In the genomic region with DNA sequence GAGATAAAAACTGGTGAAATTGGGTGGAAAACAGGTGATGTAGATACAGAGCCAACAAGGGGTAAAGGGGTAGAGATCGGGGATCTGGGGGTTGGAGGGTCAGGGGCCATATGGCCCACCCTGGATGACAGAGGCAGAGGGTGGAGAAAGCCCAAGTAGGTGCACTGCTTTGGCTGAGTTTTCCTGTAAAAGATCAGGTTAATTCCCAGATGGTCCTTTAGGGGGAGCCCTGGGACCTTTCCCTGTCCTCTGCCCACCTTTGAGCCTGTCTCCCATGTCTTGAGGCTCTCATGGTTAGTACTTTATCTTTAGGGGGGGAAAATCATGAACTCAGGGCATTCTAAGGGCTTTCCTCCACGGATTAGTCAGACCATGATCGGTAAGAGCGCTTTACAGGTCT, we compare ENCODE assay signal across 10 mouse cellular contexts.
DNase-seq lines count a peak whose midpoint lies in the region; ATAC-seq and TF ChIP-seq lines count a peak whose summit lies in the region.
"Had no signal": no experiment of that assay in that cellular context is flagged by ENCODE, and none has a peak within 500 bp of the region (broad histone marks: within the 10 kb centered on the region; RNA-seq: fewer than 3 reads in every experiment).

No protein-coding gene starts in this region.

- WGBS in kidney, embryonic 15.5 days: 25% methylated on average over 4 of the region's 4 CpGs
- WGBS in forebrain, postnatal 0 days: 22% methylated on average over 4 of the region's 4 CpGs
- 35% methylated on average over 4 of the region's 4 CpGs for WGBS in liver, adult 2 months

- TF ChIP-seq POLR2A in MEL (IDR thresholded peaks at IDR 0.05; ENCODE audit: control insufficient read depth in 1 of 2, insufficient read depth in 1 of 2, low read depth in 1 of 2, low read length in 2 of 2, poor library complexity in 1 of 2): no peak
- TF ChIP-seq POLR2A in liver, adult 2 months (IDR thresholded peaks at IDR 0.05; ENCODE audit: extremely low read depth, insufficient read depth, low read length): no peak

- H3K9me3 ChIP-seq in kidney, embryonic 15.5 days (replicated peaks): no peaks in the 10 kb centered on the region
- no peaks in the 10 kb centered on the region for H3K9me3 ChIP-seq in MEL (replicated peaks; ENCODE audit: insufficient read depth, low read length)
- no peaks in the 10 kb centered on the region for H3K9me3 ChIP-seq in forebrain, postnatal 0 days (ENCODE audit: low read length)
- H3K9me3 ChIP-seq: embryonic facial prominence, embryonic 13.5 days; limb, embryonic 13.5 days had no signal

- no peak for TF ChIP-seq EP300 in MEL (IDR thresholded peaks at IDR 0.05; ENCODE audit: low read depth in 1 of 2, low read length in 2 of 2)

- H3K4me1 ChIP-seq in kidney, embryonic 15.5 days: no peaks in the 10 kb centered on the region
- H3K4me1 ChIP-seq in MEL (ENCODE audit: control insufficient read depth in 1 of 2, insufficient read depth in 2 of 2, low read length in 2 of 2): no peaks in the 10 kb centered on the region
- H3K4me1 ChIP-seq in forebrain, postnatal 0 days (ENCODE audit: insufficient read depth): 0 out of 2 replicates have a peak, but pooled peaks cover 4% of the 10 kb centered on the region
- no peaks in the 10 kb centered on the region for H3K4me1 ChIP-seq in liver, adult 2 months (ENCODE audit: control insufficient read depth, insufficient read depth, low read length)
- H3K4me1 ChIP-seq: embryonic facial prominence, embryonic 13.5 days; limb, embryonic 13.5 days had no signal

- no peak overlapping the region for H3K9ac ChIP-seq in kidney, embryonic 15.5 days
- no peak overlapping the region for H3K9ac ChIP-seq in MEL (ENCODE audit: control insufficient read depth, low read depth, low read length, poor library complexity, severe bottlenecking)
- H3K9ac ChIP-seq in forebrain, postnatal 0 days: no peak overlapping the region
- no peak overlapping the region for H3K9ac ChIP-seq in liver, adult 2 months (ENCODE audit: low read depth, low read length)
- H3K9ac ChIP-seq: embryonic facial prominence, embryonic 13.5 days; limb, embryonic 13.5 days had no signal

- peak; percentile 44 to 57 (median 56) for TF ChIP-seq CTCF in MEL (IDR thresholded peaks at IDR 0.05 in 2 of 3, conservative IDR thresholded peaks at IDR 0.05 in 1 of 3; ENCODE audit: control insufficient read depth in 1 of 3, insufficient read depth in 1 of 3, low read depth in 2 of 3, low read length in 3 of 3, poor library complexity in 1 of 3, severe bottlenecking in 1 of 3)
- TF ChIP-seq CTCF in forebrain, postnatal 0 days (IDR thresholded peaks at IDR 0.05; ENCODE audit: low read depth): peak; percentile 67
- TF ChIP-seq CTCF in liver, adult 2 months (IDR thresholded peaks at IDR 0.05; ENCODE audit: low read depth, low read length): peak; percentile 40; the same call in 1 of the 2 replicates

- DNase-seq in kidney, adult 18-20 months: peak; percentile 7
- DNase-seq in MEL (ENCODE audit: low read depth, low spot score): peak; percentile 28
- DNase-seq in cerebellum, adult 18-20 months: peak; percentile 34 to 41
- DNase-seq in forebrain, postnatal 0 days: peak; percentile 47
- DNase-seq in liver, adult 2 months (ENCODE audit: extremely low read depth, low read depth, low spot score): no peak
- DNase-seq in right cerebral cortex, adult 2 months (ENCODE audit: low spot score in 2 of 2): peak; percentile 65 to 70
- DNase-seq in gastrocnemius, adult 8-10 months (ENCODE audit: low spot score in 2 of 2): no peak

- no peak overlapping the region for H3K4me2 ChIP-seq in kidney, embryonic 15.5 days
- no peak overlapping the region for H3K4me2 ChIP-seq in forebrain, postnatal 0 days (ENCODE audit: low read depth)
- H3K4me2 ChIP-seq: embryonic facial prominence, embryonic 13.5 days; limb, embryonic 13.5 days had no signal

- peak; percentile 60 for TF ChIP-seq RAD21 in MEL (IDR thresholded peaks at IDR 0.05; ENCODE audit: low read depth, low read length)

- H3K79me2 ChIP-seq in MEL (ENCODE audit: control insufficient read depth, insufficient read depth, low read length, poor library complexity): no peaks in the 10 kb centered on the region
- no peaks in the 10 kb centered on the region for H3K79me2 ChIP-seq in liver, adult 2 months (ENCODE audit: control insufficient read depth, insufficient read depth, low read length)

- no peaks in the 10 kb centered on the region for H3K27me3 ChIP-seq in kidney, embryonic 15.5 days
- H3K27me3 ChIP-seq in MEL (ENCODE audit: control insufficient read depth in 1 of 2, insufficient read depth in 2 of 2, low read length in 2 of 2): no peaks in the 10 kb centered on the region
- no peaks in the 10 kb centered on the region for H3K27me3 ChIP-seq in forebrain, postnatal 0 days (ENCODE audit: insufficient read depth, low read length)
- no peaks in the 10 kb centered on the region for H3K27me3 ChIP-seq in liver, adult 2 months (ENCODE audit: control insufficient read depth, insufficient read depth, low read length)
- H3K27me3 ChIP-seq: embryonic facial prominence, embryonic 13.5 days; limb, embryonic 13.5 days had no signal

- no peak; the same call in 1 of the 2 replicates for ATAC-seq in kidney, embryonic 15.5 days (replicated peaks; ENCODE audit: low FRiP score)
- no peak; the same call in 1 of the 2 replicates for ATAC-seq in forebrain, postnatal 0 days

- H3K27ac ChIP-seq in kidney, embryonic 15.5 days: no peak overlapping the region
- H3K27ac ChIP-seq in MEL (ENCODE audit: control insufficient read depth, low read depth, low read length): no peak overlapping the region
- no peak overlapping the region for H3K27ac ChIP-seq in forebrain, postnatal 0 days (ENCODE audit: low read depth, low read length)
- H3K27ac ChIP-seq in liver, adult 2 months (replicated peaks; ENCODE audit: insufficient read depth, low read depth, low read length): no peak overlapping the region
- H3K27ac ChIP-seq: embryonic facial prominence, embryonic 13.5 days; limb, embryonic 13.5 days had no signal

- no peak overlapping the region for H3K4me3 ChIP-seq in kidney, embryonic 15.5 days (replicated peaks)
- no peak overlapping the region for H3K4me3 ChIP-seq in MEL (ENCODE audit: control insufficient read depth in 1 of 2, insufficient read depth in 1 of 2, low read depth in 2 of 2, low read length in 2 of 2)
- no peak overlapping the region for H3K4me3 ChIP-seq in forebrain, postnatal 0 days (ENCODE audit: low read depth, low read length)
- H3K4me3 ChIP-seq in liver, adult 2 months (ENCODE audit: insufficient read depth, low read depth, low read length): no peak overlapping the region
- H3K4me3 ChIP-seq: embryonic facial prominence, embryonic 13.5 days; limb, embryonic 13.5 days had no signal

- no peaks in the 10 kb centered on the region for H3K36me3 ChIP-seq in kidney, embryonic 15.5 days
- no peaks in the 10 kb centered on the region for H3K36me3 ChIP-seq in MEL (ENCODE audit: control insufficient read depth in 1 of 2, insufficient read depth in 2 of 2, low read length in 2 of 2)
- no peaks in the 10 kb centered on the region for H3K36me3 ChIP-seq in forebrain, postnatal 0 days (ENCODE audit: insufficient read depth)
- no peaks in the 10 kb centered on the region for H3K36me3 ChIP-seq in liver, adult 2 months (ENCODE audit: control insufficient read depth, insufficient read depth, low read length)
- H3K36me3 ChIP-seq: embryonic facial prominence, embryonic 13.5 days; limb, embryonic 13.5 days had no signal

TF ChIP-seq in MEL, 35 proteins besides CTCF, POLR2A, EP300 and RAD21:
- TF ChIP-seq POLR2AphosphoS2 (IDR thresholded peaks at IDR 0.05; ENCODE audit: low read length): no peak
- TF ChIP-seq SMC3 (IDR thresholded peaks at IDR 0.05; ENCODE audit: low read depth, low read length): peak; percentile 56
- peak; percentile 40; the same call in 1 of the 2 replicates for TF ChIP-seq ZC3H11A (IDR thresholded peaks at IDR 0.05; ENCODE audit: low read depth, low read length)

Comparison
In these comparisons a context has a peak if more than half of its experiments do, and no peak if none do; other contexts are left out.
1. DNase-seq: peak in kidney, adult 18-20 months (single experiment), MEL (single experiment), cerebellum, adult 18-20 months (2 of 2), forebrain, postnatal 0 days (single experiment) and right cerebral cortex, adult 2 months (2 of 2); none in liver, adult 2 months (single experiment) and gastrocnemius, adult 8-10 months (0 of 2).
2. Peak in every context shown above with its lines, with median percentiles within 50 percentile points of each other: CTCF ChIP-seq.